Mouse (Mus musculus): ENCODE measurements at regions not wholly inside any gene's neighbourhood (a gene's known extent, or its start where the extent isn't known, plus 50 kb on each side); places are given as distances from the start of the nearest gene placed in this dataset.

DNA sequence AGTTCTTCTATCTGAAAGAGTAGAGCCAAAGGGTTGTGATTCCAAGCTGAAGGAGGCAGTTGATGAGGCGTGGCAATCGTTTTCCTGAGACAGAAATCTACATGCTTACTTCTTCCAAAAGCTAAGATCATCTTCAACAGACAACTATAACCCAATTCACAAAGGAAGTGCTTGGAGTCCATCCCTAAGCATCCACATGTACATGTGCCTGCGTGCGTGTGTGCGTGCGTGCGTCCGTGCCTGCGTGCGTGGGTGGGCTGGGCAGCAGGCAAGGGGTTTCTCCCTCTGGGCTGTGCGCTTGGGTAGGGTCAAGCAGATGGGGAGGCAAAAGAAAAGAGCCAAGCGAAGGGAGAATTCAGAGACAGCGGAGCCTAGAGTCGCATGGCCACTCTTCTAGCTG is 108.2 kb upstream of the Atp1a1 start:
- Histone ChIP-seq H3K9ac (ENCODE audit: low read depth, poor library complexity, severe bottlenecking) (no peak overlapping the region), H3K4me3 (ENCODE audit: low read depth, low read length) (peak overlapping the region; percentile 3), H3K4me1 (ENCODE audit: control insufficient read depth, insufficient read depth, low read length) (peaks cover 10% of the 10 kb centered on the region)

DNA sequence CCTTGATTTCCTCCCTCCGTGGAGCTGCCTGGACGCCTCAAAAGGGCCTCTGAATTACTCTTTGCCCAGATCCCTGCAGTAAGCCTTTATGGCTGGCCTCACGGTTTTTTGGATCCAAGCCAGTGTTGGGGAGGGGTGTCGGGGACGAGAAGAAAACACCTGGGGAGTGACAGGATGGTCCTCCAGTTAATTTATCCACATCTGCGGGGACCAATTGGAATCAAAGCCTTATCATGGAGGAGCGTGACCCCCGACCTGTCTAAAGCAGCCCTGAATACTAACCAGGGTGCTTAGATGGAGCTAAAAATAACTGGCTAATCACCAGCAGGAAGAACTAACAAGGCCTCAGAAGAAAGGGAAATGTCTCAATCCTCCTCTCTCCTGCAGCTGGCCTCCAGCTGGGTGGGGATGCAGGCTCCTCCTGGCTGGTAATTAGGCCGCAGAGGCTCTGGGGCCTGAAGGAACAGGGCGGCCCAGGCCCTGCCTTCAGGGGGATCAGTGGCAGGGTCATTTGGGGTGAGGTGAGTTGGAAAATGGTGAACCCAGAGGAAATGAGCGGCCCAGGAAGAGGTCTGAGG is 107.2 kb upstream of the Atp1a1 start:
- Histone ChIP-seq H3K9ac (ENCODE audit: low read depth, poor library complexity, severe bottlenecking) (peak overlapping the region; percentile 10), H3K4me1 (ENCODE audit: control insufficient read depth, insufficient read depth, low read length) (peaks cover 10% of the 10 kb centered on the region), H3K9me3 (replicated peaks; ENCODE audit: control insufficient read depth, insufficient read depth, low read length, poor library complexity, severe bottlenecking) (no peaks in the 10 kb centered on the region), H3K36me3 (ENCODE audit: control insufficient read depth, insufficient read depth, low read length, poor library complexity, severe bottlenecking) (no peaks in the 10 kb centered on the region), H3K27me3 (ENCODE audit: control insufficient read depth, insufficient read depth, low read length, poor library complexity, severe bottlenecking) (no peaks in the 10 kb centered on the region), H3K27ac (ENCODE audit: insufficient read depth, low read length) (peak overlapping the region; percentile 35), H3K4me3 (ENCODE audit: low read depth, low read length) (peak overlapping the region; percentile 10; the same call in 1 of the 2 replicates)
- no peak for TF ChIP-seq CTCF (IDR thresholded peaks at IDR 0.05; ENCODE audit: low read depth, low read length)
- TF ChIP-seq EP300 (IDR thresholded peaks at IDR 0.05; ENCODE audit: insufficient read depth, low read depth, low read length) = peak; percentile 74; the same call in 1 of the 2 replicates
- TF ChIP-seq POLR2A (IDR thresholded peaks at IDR 0.05; ENCODE audit: insufficient read depth, low read length) = no peak

More for the DNA sequence above, 108.2 kb upstream of the Atp1a1 start:
- Histone ChIP-seq H3K27me3 (ENCODE audit: control insufficient read depth, insufficient read depth, low read length, poor library complexity, severe bottlenecking) (no peaks in the 10 kb centered on the region), H3K27ac (ENCODE audit: insufficient read depth, low read length) (no peak overlapping the region), H3K9me3 (replicated peaks; ENCODE audit: control insufficient read depth, insufficient read depth, low read length, poor library complexity, severe bottlenecking) (no peaks in the 10 kb centered on the region), H3K36me3 (ENCODE audit: control insufficient read depth, insufficient read depth, low read length, poor library complexity, severe bottlenecking) (no peaks in the 10 kb centered on the region)
- TF ChIP-seq EP300 (IDR thresholded peaks at IDR 0.05; ENCODE audit: insufficient read depth, low read depth, low read length) (no peak), CTCF (IDR thresholded peaks at IDR 0.05; ENCODE audit: low read depth, low read length) (no peak), POLR2A (IDR thresholded peaks at IDR 0.05; ENCODE audit: insufficient read depth, low read length) (no peak)

DNA sequence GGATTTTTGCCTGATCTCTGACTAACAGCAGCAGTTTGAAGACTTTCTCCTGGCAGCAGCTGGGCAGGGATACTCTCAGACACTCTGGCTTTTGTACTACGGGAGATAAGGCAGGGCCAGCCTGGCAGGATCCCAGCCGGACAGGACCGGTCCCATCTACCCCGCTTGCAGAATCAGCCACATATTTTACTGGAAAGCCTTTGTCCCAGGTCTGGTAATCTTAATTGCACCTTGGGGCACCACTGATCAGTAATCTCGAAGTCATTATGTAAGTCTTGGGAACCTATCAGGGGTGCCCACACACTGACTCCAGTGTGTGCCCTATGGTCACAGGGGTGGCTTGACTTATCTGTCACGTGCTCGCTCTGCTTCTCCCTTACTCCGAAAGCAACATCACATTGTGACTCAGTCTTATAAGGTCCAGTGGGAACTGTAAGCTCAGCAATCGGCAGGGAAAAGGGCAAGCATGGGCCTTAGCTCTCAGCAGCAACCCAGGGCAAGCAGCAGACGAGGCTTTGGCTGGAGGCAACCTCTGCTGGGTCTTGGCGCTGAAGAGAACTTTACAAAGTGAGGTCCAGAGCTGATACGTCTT is 105.0 kb upstream of the Atp1a1 start:
- H3K9ac ChIP-seq (ENCODE audit: low read depth, poor library complexity, severe bottlenecking) = no peak overlapping the region
- H3K36me3 ChIP-seq (ENCODE audit: control insufficient read depth, insufficient read depth, low read length, poor library complexity, severe bottlenecking) = no peaks in the 10 kb centered on the region
- no peak overlapping the region for H3K4me3 ChIP-seq (ENCODE audit: low read depth, low read length)
- H3K27me3 ChIP-seq (ENCODE audit: control insufficient read depth, insufficient read depth, low read length, poor library complexity, severe bottlenecking) = no peaks in the 10 kb centered on the region
- no peaks in the 10 kb centered on the region for H3K9me3 ChIP-seq (replicated peaks; ENCODE audit: control insufficient read depth, insufficient read depth, low read length, poor library complexity, severe bottlenecking)
- TF ChIP-seq POLR2A (IDR thresholded peaks at IDR 0.05; ENCODE audit: insufficient read depth, low read length) (no peak), EP300 (IDR thresholded peaks at IDR 0.05; ENCODE audit: insufficient read depth, low read depth, low read length) (no peak), CTCF (IDR thresholded peaks at IDR 0.05; ENCODE audit: low read depth, low read length) (no peak)
- no peak overlapping the region for H3K27ac ChIP-seq (ENCODE audit: insufficient read depth, low read length)
- H3K4me1 ChIP-seq (ENCODE audit: control insufficient read depth, insufficient read depth, low read length) = peaks cover 5% of the 10 kb centered on the region

DNA sequence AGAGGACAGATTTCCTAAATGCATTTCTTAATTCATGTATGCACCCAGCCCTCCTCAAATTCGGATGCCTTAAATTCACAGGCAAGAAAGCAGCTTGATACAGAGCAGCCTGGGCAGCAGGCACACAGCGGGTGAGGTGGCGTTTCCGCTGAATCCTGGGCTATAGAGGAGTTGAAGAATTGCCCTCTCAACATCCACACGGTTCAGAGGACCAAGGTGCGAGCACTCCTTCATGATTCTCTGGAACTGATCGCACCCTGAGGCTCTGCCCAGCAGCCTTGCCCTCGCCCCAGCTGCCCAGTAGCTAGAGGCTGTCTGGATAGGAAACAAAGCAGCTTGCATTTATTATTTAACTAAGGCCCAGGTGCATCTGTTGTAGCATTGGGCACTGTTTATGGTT is 104.3 kb upstream of the Atp1a1 start:
- Histone ChIP-seq H3K36me3 (ENCODE audit: control insufficient read depth, insufficient read depth, low read length, poor library complexity, severe bottlenecking) (no peaks in the 10 kb centered on the region), H3K4me1 (ENCODE audit: control insufficient read depth, insufficient read depth, low read length) (peaks cover 2% of the 10 kb centered on the region), H3K9ac (ENCODE audit: low read depth, poor library complexity, severe bottlenecking) (no peak overlapping the region), H3K27ac (ENCODE audit: insufficient read depth, low read length) (no peak overlapping the region), H3K27me3 (ENCODE audit: control insufficient read depth, insufficient read depth, low read length, poor library complexity, severe bottlenecking) (no peaks in the 10 kb centered on the region), H3K9me3 (replicated peaks; ENCODE audit: control insufficient read depth, insufficient read depth, low read length, poor library complexity, severe bottlenecking) (no peaks in the 10 kb centered on the region), H3K4me3 (ENCODE audit: low read depth, low read length) (no peak overlapping the region)
- TF ChIP-seq CTCF (IDR thresholded peaks at IDR 0.05; ENCODE audit: low read depth, low read length) (no peak), EP300 (IDR thresholded peaks at IDR 0.05; ENCODE audit: insufficient read depth, low read depth, low read length) (no peak), POLR2A (IDR thresholded peaks at IDR 0.05; ENCODE audit: insufficient read depth, low read length) (no peak)

DNA sequence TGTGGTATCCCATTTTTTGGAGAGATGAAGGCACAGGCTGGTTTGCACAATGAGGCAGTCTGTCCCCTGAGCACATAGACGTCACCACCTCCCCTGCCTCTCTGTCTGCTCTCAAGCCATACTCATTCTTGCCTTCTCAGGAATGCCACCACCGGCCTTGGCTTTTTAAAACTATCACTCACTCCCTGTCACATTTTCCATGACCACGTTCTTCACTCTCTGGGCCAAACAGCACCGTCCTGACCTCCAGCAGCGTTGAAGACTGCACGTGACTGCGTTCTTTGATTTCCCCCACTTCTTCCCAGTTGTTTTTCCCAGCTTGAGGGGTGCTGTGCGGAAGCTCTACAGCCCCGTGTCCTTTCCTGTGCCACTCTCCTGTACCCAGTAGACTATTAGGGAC is 100.4 kb upstream of the Atp1a1 start:
- Histone ChIP-seq H3K4me3 (ENCODE audit: low read depth, low read length) (no peak overlapping the region), H3K27me3 (ENCODE audit: control insufficient read depth, insufficient read depth, low read length, poor library complexity, severe bottlenecking) (no peaks in the 10 kb centered on the region), H3K27ac (ENCODE audit: insufficient read depth, low read length) (no peak overlapping the region), H3K9ac (ENCODE audit: low read depth, poor library complexity, severe bottlenecking) (no peak overlapping the region), H3K9me3 (replicated peaks; ENCODE audit: control insufficient read depth, insufficient read depth, low read length, poor library complexity, severe bottlenecking) (no peaks in the 10 kb centered on the region), H3K4me1 (ENCODE audit: control insufficient read depth, insufficient read depth, low read length) (peaks cover 4% of the 10 kb centered on the region), H3K36me3 (ENCODE audit: control insufficient read depth, insufficient read depth, low read length, poor library complexity, severe bottlenecking) (no peaks in the 10 kb centered on the region)
- TF ChIP-seq POLR2A (IDR thresholded peaks at IDR 0.05; ENCODE audit: insufficient read depth, low read length) (no peak), EP300 (IDR thresholded peaks at IDR 0.05; ENCODE audit: insufficient read depth, low read depth, low read length) (no peak), CTCF (IDR thresholded peaks at IDR 0.05; ENCODE audit: low read depth, low read length) (no peak)

DNA sequence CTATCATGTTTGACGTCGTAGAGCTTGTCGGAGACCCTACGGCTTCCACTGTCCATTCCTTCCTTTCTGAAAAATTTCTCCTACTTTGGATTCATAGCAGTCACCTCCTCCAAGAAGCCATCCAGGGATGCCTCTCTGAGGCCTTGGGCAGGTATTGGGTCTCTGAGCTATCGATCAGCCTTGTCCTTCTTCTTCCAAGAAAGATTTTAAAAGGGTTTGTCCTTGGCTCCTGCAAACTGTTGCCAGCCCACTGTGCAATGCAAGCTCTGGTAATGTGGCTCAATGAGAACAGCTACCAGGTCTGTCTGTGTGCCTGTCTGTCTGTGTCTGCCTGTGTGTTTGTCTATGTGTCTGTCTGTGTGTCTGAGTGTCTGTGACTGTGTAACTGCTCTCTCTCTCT is 99.8 kb upstream of the Atp1a1 start:
- Histone ChIP-seq H3K9me3 (replicated peaks; ENCODE audit: control insufficient read depth, insufficient read depth, low read length, poor library complexity, severe bottlenecking) (no peaks in the 10 kb centered on the region), H3K4me1 (ENCODE audit: control insufficient read depth, insufficient read depth, low read length) (peaks cover 4% of the 10 kb centered on the region), H3K36me3 (ENCODE audit: control insufficient read depth, insufficient read depth, low read length, poor library complexity, severe bottlenecking) (no peaks in the 10 kb centered on the region), H3K9ac (ENCODE audit: low read depth, poor library complexity, severe bottlenecking) (no peak overlapping the region), H3K27me3 (ENCODE audit: control insufficient read depth, insufficient read depth, low read length, poor library complexity, severe bottlenecking) (no peaks in the 10 kb centered on the region), H3K27ac (ENCODE audit: insufficient read depth, low read length) (no peak overlapping the region), H3K4me3 (ENCODE audit: low read depth, low read length) (no peak overlapping the region)
- TF ChIP-seq POLR2A (IDR thresholded peaks at IDR 0.05; ENCODE audit: insufficient read depth, low read length) = no peak
- no peak for TF ChIP-seq CTCF (IDR thresholded peaks at IDR 0.05; ENCODE audit: low read depth, low read length)
- TF ChIP-seq EP300 (IDR thresholded peaks at IDR 0.05; ENCODE audit: insufficient read depth, low read depth, low read length) = no peak

Data from ES-Bruce4 (cell line).